Comparison of ENCODE assay signal across 27 mouse cellular contexts in the genomic region with DNA sequence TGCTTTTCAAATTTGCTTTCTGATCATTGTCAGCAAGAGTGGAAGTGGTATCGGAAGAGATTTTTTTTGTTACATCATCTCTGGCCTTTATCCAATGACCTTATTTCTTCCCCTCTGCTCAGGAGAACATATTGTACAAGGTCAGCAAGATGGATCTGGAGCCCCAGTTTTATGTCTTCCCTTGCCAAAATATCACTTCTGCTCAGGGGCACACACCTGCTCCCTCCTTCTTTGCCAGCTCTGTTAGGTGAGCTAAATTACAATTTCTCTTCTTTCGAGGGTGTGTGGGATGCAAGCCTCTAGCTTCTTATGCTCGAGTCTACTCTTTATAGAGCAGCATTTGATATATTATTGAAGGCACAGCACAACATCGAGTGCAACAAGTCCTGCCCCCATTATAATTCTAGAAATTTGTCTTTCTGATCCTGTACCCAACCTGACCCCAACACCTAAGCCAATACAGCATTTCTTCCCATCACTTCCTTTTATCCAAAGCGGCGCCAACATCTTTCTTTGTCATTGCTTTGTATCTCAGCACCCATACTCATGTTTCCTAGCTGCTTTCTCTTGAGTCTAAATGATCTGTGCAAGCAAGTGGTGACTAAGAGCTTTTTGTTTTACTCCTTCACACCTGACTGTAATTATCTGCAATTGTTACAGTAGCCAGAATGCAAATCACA.
DNase-seq lines count a peak whose midpoint lies in the region; ATAC-seq lines count a peak whose summit lies in the region.
"Had no signal": no experiment of that assay in that cellular context is flagged by ENCODE, and none has a peak within 500 bp of the region (broad histone marks: within the 10 kb centered on the region; RNA-seq: fewer than 3 reads in every experiment).

No protein-coding gene starts in this region.

- no peaks in the 10 kb centered on the region for H3K4me1 ChIP-seq in intestine, embryonic 16.5 days (ENCODE audit: control insufficient read depth, insufficient read depth, low read length)
- H3K4me1 ChIP-seq: forebrain, embryonic 13.5 days; heart, embryonic 13.5 days; limb, embryonic 10.5 days; limb, embryonic 15.5 days; liver, embryonic 13.5 days; megakaryocyte, embryonic 14.5 days; midbrain, embryonic 12.5 days had no signal

- H3K27ac ChIP-seq in intestine, embryonic 16.5 days (ENCODE audit: low read length), result no peak overlapping the region
- H3K27ac ChIP-seq: forebrain, embryonic 13.5 days; heart, embryonic 13.5 days; layer of hippocampus, adult 2 months; limb, embryonic 10.5 days; limb, embryonic 15.5 days; liver, embryonic 13.5 days; midbrain, embryonic 12.5 days had no signal

- no peak overlapping the region for H3K9ac ChIP-seq in intestine, embryonic 16.5 days (ENCODE audit: low read depth, low read length)
- H3K9ac ChIP-seq: forebrain, embryonic 13.5 days; heart, embryonic 13.5 days; limb, embryonic 15.5 days; liver, embryonic 13.5 days; midbrain, embryonic 12.5 days had no signal

- H3K36me3 ChIP-seq in intestine, embryonic 16.5 days (ENCODE audit: control insufficient read depth, insufficient read depth, low read length), result no peaks in the 10 kb centered on the region
- H3K36me3 ChIP-seq: heart, embryonic 13.5 days; limb, embryonic 10.5 days; limb, embryonic 15.5 days; liver, embryonic 13.5 days; midbrain, embryonic 12.5 days had no signal

- H3K4me2 ChIP-seq in intestine, embryonic 16.5 days (ENCODE audit: low read depth, low read length), result no peak overlapping the region
- H3K4me2 ChIP-seq: forebrain, embryonic 13.5 days; heart, embryonic 13.5 days; limb, embryonic 15.5 days; liver, embryonic 13.5 days; midbrain, embryonic 12.5 days had no signal

- no peak for ATAC-seq in intestine, embryonic 16.5 days
- no peak for ATAC-seq in inflammation-experienced regulatory T-cells, adult 6 months
- ATAC-seq: CD4-positive, CD25-positive, alpha-beta regulatory T cell, adult 4 months; forebrain, embryonic 13.5 days; lung, postnatal 0 days had no signal

- H3K9me3 ChIP-seq in intestine, embryonic 16.5 days (ENCODE audit: control insufficient read depth, low read length), result no peaks in the 10 kb centered on the region
- H3K9me3 ChIP-seq: forebrain, embryonic 13.5 days; limb, embryonic 10.5 days; limb, embryonic 15.5 days; liver, embryonic 13.5 days; megakaryocyte, embryonic 14.5 days; midbrain, embryonic 12.5 days had no signal

- H3K4me3 ChIP-seq in intestine, embryonic 16.5 days (ENCODE audit: low read length), result no peak overlapping the region
- H3K4me3 ChIP-seq: forebrain, embryonic 13.5 days; heart, embryonic 13.5 days; layer of hippocampus, adult 2 months; limb, embryonic 10.5 days; limb, embryonic 15.5 days; liver, embryonic 13.5 days; megakaryocyte, embryonic 14.5 days; midbrain, embryonic 12.5 days had no signal

- no peaks in the 10 kb centered on the region for H3K27me3 ChIP-seq in intestine, embryonic 16.5 days (replicated peaks; ENCODE audit: control insufficient read depth, insufficient read depth, low read length)
- H3K27me3 ChIP-seq: forebrain, embryonic 13.5 days; heart, embryonic 13.5 days; limb, embryonic 15.5 days; liver, embryonic 13.5 days; megakaryocyte, embryonic 14.5 days; midbrain, embryonic 12.5 days had no signal

- intact Hi-C loops in left cerebral cortex, postnatal 4 days (cut with DNase I), result no loop called here

- DNase-seq in left cerebral cortex, postnatal 4 days, result peak; percentile 8
- DNase-seq in left cerebral cortex, adult 18-20 months (ENCODE audit: low spot score in 2 of 2), result no peak
- DNase-seq in cerebellum, adult 18-20 months, result peak; percentile 80 to 86
- peak; percentile 76 to 79 for DNase-seq in cerebellum, postnatal 10 days
- DNase-seq in right cerebral cortex, adult 2 months (ENCODE audit: low spot score in 2 of 2), result no peak
- DNase-seq: adrenal gland, postnatal 25 days; gastrocnemius, postnatal 10 days; heart, postnatal 10 days; kidney, adult 18-20 months; kidney, postnatal 36 days; liver, embryonic 13.5 days; lung, adult 18-20 months; lung, postnatal 4 days; right cerebral cortex, postnatal 4 days; thymus, adult 2 months; thymus, postnatal 36 days had no signal

- WGBS in intestine, embryonic 16.5 days, result 87% methylated on average over 6 of the region's 6 CpGs

Comparison
In these comparisons a context has a peak if more than half of its experiments do, and no peak if none do; other contexts are left out.
1. DNase-seq: peak in left cerebral cortex, postnatal 4 days (single experiment), cerebellum, adult 18-20 months (2 of 2) and cerebellum, postnatal 10 days (2 of 2); none in left cerebral cortex, adult 18-20 months (0 of 2) and right cerebral cortex, adult 2 months (0 of 2).